Mouse (Mus musculus) liver, postnatal 0 days (tissue): ENCODE results near the gene Kirrel3.

Experiments
- CTCF ChIP-seq: sonication (generic); IDR thresholded peaks from 2 replicates; pipeline ENCODE4 v1.5.1; 2016; ENCODE audit warnings: antibody characterized with exemption, low read depth
- EP300 ChIP-seq: IDR thresholded peaks from 2 replicates; pipeline ENCODE4 v1.6.1; 2016; ENCODE audit warnings: antibody characterized with exemption, low read depth, mild to moderate bottlenecking

GRCm38 (mm10) chr9:34987422-34988148 lies 501.9 kb downstream of the Kirrel3 start:
- TF ChIP-seq CTCF (no peak), EP300 (no peak)
